Mouse (Mus musculus) forebrain, embryonic 13.5 days (tissue): ENCODE measurements at regions not wholly inside any gene's neighbourhood (a gene's known extent, or its start where the extent isn't known, plus 50 kb on each side); places are given as distances from the start of the nearest gene placed in this dataset.

Source experiments
- ATAC-seq: fragments of 200-750 bp; cut with Nextera tagmentation; 2 replicates; pipeline ENCODE4 v1.8.0; 2017
- H3K27ac ChIP-seq: fragments of 300-500 bp; sonication (generic); 2 replicates; pipeline ENCODE4 v1.5.1; 2015; ENCODE audit warnings: inconsistent platforms, mild to moderate bottlenecking, moderate library complexity
- H3K27me3 ChIP-seq: fragments of 300-500 bp; sonication (generic); 2 replicates; pipeline ENCODE4 v1.6.1; 2015; ENCODE audit warnings: mild to moderate bottlenecking, inconsistent platforms
- H3K36me3 ChIP-seq: fragments of 300-500 bp; sonication (generic); 2 replicates; pipeline ENCODE4 v1.6.1; 2015; ENCODE audit warnings: mild to moderate bottlenecking, inconsistent platforms; ENCODE audit not compliant: poor library complexity, severe bottlenecking
- H3K4me1 ChIP-seq: fragments of 300-500 bp; sonication (generic); 2 replicates; pipeline ENCODE4 v1.6.1; 2015; ENCODE audit warnings: inconsistent platforms
- H3K4me2 ChIP-seq: fragments of 300-500 bp; sonication (generic); 2 replicates; pipeline ENCODE4 v1.6.1; 2015; ENCODE audit warnings: inconsistent platforms, mild to moderate bottlenecking, moderate library complexity
- H3K4me3 ChIP-seq: fragments of 300-500 bp; sonication (generic); 2 replicates; pipeline ENCODE4 v1.5.1; 2015; ENCODE audit warnings: mild to moderate bottlenecking, inconsistent platforms
- H3K9ac ChIP-seq: fragments of 300-500 bp; sonication (generic); 2 replicates; pipeline ENCODE4 v1.6.1; 2015; ENCODE audit warnings: mild to moderate bottlenecking, inconsistent platforms
- H3K9me3 ChIP-seq: fragments of 300-500 bp; sonication (generic); replicated peaks from 2 replicates; pipeline ENCODE4 v1.6.1; 2016; ENCODE audit warnings: inconsistent platforms
- WGBS: fragments of 180-500 bp; shearing (Covaris S2); methylation state at CpG from one replicate; pipeline ENCODE4 v1.1.7; 2015; 5-methylcytosine and 5-hydroxymethylcytosine counted together

- Histone ChIP-seq H3K27me3 (no peaks in the 10 kb centered on the region), H3K9me3 (no peaks in the 10 kb centered on the region), H3K4me2 (no peak overlapping the region), H3K9ac (no peak overlapping the region), H3K27ac (no peak overlapping the region), H3K4me3 (no peak overlapping the region), H3K36me3 (no peaks in the 10 kb centered on the region), H3K4me1 (no peaks in the 10 kb centered on the region)
- 3% methylated on average over 1 of the region's 1 CpGs for WGBS
- no peak for ATAC-seq
Measured at GRCm38 (mm10) chr8:25329791-25330190, 505.6 kb upstream of the Adam5 start.

GRCm38 (mm10) chr8:25328318-25328717, 504.1 kb upstream of the Adam5 start:
- ATAC-seq: no peak
- H3K9ac ChIP-seq: no peak overlapping the region
- no peaks in the 10 kb centered on the region for H3K4me1 ChIP-seq
- H3K36me3 ChIP-seq: no peaks in the 10 kb centered on the region
- no peak overlapping the region for H3K4me3 ChIP-seq
- H3K27ac ChIP-seq: no peak overlapping the region
- no peak overlapping the region for H3K4me2 ChIP-seq
- no peaks in the 10 kb centered on the region for H3K9me3 ChIP-seq
- no peaks in the 10 kb centered on the region for H3K27me3 ChIP-seq
- WGBS: 79% methylated on average over 3 of the region's 3 CpGs

GRCm38 (mm10) chr8:25326930-25327329, 502.8 kb upstream of the Adam5 start:
- H3K27me3 ChIP-seq: no peaks in the 10 kb centered on the region

GRCm38 (mm10) chr8:25326257-25326656, 502.1 kb upstream of the Adam5 start:
- 64% methylated on average over 12 of the region's 12 CpGs for WGBS
- Histone ChIP-seq H3K9me3 (no peaks in the 10 kb centered on the region), H3K4me2 (no peak overlapping the region), H3K27ac (no peak overlapping the region), H3K36me3 (no peaks in the 10 kb centered on the region), H3K4me1 (no peaks in the 10 kb centered on the region), H3K27me3 (no peaks in the 10 kb centered on the region), H3K9ac (no peak overlapping the region), H3K4me3 (no peak overlapping the region)
- no peak for ATAC-seq

More at GRCm38 (mm10) chr8:25326930-25327329, 502.8 kb upstream of the Adam5 start:
- Histone ChIP-seq H3K9me3 (no peaks in the 10 kb centered on the region), H3K9ac (no peak overlapping the region), H3K4me2 (no peak overlapping the region), H3K4me1 (no peaks in the 10 kb centered on the region), H3K27ac (no peak overlapping the region), H3K4me3 (no peak overlapping the region), H3K36me3 (no peaks in the 10 kb centered on the region)
- WGBS: 87% methylated on average over 6 of the region's 6 CpGs
- ATAC-seq: no peak

GRCm38 (mm10) chr8:25324731-25325130, 500.6 kb upstream of the Adam5 start:
- 89% methylated on average over 9 of the region's 9 CpGs for WGBS

GRCm38 (mm10) chr8:25323643-25324420, 499.7 kb upstream of the Adam5 start:
- Histone ChIP-seq H3K4me2 (no peak overlapping the region), H3K9me3 (no peaks in the 10 kb centered on the region), H3K36me3 (no peaks in the 10 kb centered on the region), H3K4me3 (no peak overlapping the region), H3K9ac (no peak overlapping the region), H3K4me1 (no peaks in the 10 kb centered on the region), H3K27ac (no peak overlapping the region), H3K27me3 (no peaks in the 10 kb centered on the region)
- no peak for ATAC-seq
- 62% methylated on average over 19 of the region's 19 CpGs for WGBS

More at GRCm38 (mm10) chr8:25324731-25325130, 500.6 kb upstream of the Adam5 start:
- Histone ChIP-seq H3K4me2 (no peak overlapping the region), H3K27ac (no peak overlapping the region), H3K4me3 (no peak overlapping the region), H3K9me3 (no peaks in the 10 kb centered on the region), H3K27me3 (no peaks in the 10 kb centered on the region), H3K4me1 (no peaks in the 10 kb centered on the region), H3K9ac (no peak overlapping the region), H3K36me3 (no peaks in the 10 kb centered on the region)
- no peak for ATAC-seq

GRCm38 (mm10) chr8:25316383-25316782, 492.2 kb upstream of the Adam5 start:
- WGBS: 81% methylated on average over 4 of the region's 4 CpGs
- ATAC-seq: no peak

GRCm38 (mm10) chr8:25311811-25312533, 487.8 kb upstream of the Adam5 start:
- H3K4me2 ChIP-seq: no peak overlapping the region
- WGBS: 41% methylated on average over 12 of the region's 12 CpGs

More at GRCm38 (mm10) chr8:25316383-25316782, 492.2 kb upstream of the Adam5 start:
- no peaks in the 10 kb centered on the region for H3K4me1 ChIP-seq
- H3K4me2 ChIP-seq: no peak overlapping the region
- H3K27me3 ChIP-seq: no peaks in the 10 kb centered on the region
- H3K4me3 ChIP-seq: no peak overlapping the region
- H3K27ac ChIP-seq: no peak overlapping the region
- no peaks in the 10 kb centered on the region for H3K9me3 ChIP-seq
- H3K36me3 ChIP-seq: no peaks in the 10 kb centered on the region
- H3K9ac ChIP-seq: no peak overlapping the region

GRCm38 (mm10) chr8:25307956-25308355, 483.8 kb upstream of the Adam5 start:
- Histone ChIP-seq H3K36me3 (no peaks in the 10 kb centered on the region), H3K27ac (no peak overlapping the region), H3K4me2 (no peak overlapping the region), H3K4me3 (no peak overlapping the region), H3K4me1 (peaks cover 9% of the 10 kb centered on the region), H3K9ac (no peak overlapping the region), H3K9me3 (no peaks in the 10 kb centered on the region), H3K27me3 (no peaks in the 10 kb centered on the region)
- ATAC-seq: no peak
- 92% methylated on average over 4 of the region's 4 CpGs for WGBS

More at GRCm38 (mm10) chr8:25311811-25312533, 487.8 kb upstream of the Adam5 start:
- no peaks in the 10 kb centered on the region for H3K27me3 ChIP-seq
- no peak overlapping the region for H3K4me3 ChIP-seq
- no peaks in the 10 kb centered on the region for H3K9me3 ChIP-seq
- H3K27ac ChIP-seq: no peak overlapping the region
- peaks cover 3% of the 10 kb centered on the region; the same call in 1 of the 2 replicates for H3K4me1 ChIP-seq
- no peak for ATAC-seq
- H3K9ac ChIP-seq: no peak overlapping the region
- no peaks in the 10 kb centered on the region for H3K36me3 ChIP-seq

- Histone ChIP-seq H3K4me1 (peaks cover 9% of the 10 kb centered on the region), H3K4me2 (no peak overlapping the region), H3K9ac (no peak overlapping the region), H3K27me3 (no peaks in the 10 kb centered on the region), H3K36me3 (no peaks in the 10 kb centered on the region), H3K9me3 (no peaks in the 10 kb centered on the region), H3K27ac (no peak overlapping the region), H3K4me3 (no peak overlapping the region)
- no peak for ATAC-seq
- 89% methylated on average over 11 of the region's 11 CpGs for WGBS
Measured at GRCm38 (mm10) chr8:25307511-25307910, 483.3 kb upstream of the Adam5 start.

GRCm38 (mm10) chr8:25306769-25307491, 482.8 kb upstream of the Adam5 start:
- 63% methylated on average over 15 of the region's 15 CpGs for WGBS
- H3K27ac ChIP-seq: no peak overlapping the region
- H3K4me1 ChIP-seq: peaks cover 9% of the 10 kb centered on the region
- H3K36me3 ChIP-seq: no peaks in the 10 kb centered on the region
- no peaks in the 10 kb centered on the region for H3K9me3 ChIP-seq
- no peak overlapping the region for H3K9ac ChIP-seq
- H3K4me3 ChIP-seq: no peak overlapping the region
- H3K4me2 ChIP-seq: no peak overlapping the region
- ATAC-seq: no peak
- no peaks in the 10 kb centered on the region for H3K27me3 ChIP-seq
